Mouse (Mus musculus) neural tube, postnatal 0 days (tissue): ENCODE measurements around the gene Olfr476. TPM values are rescaled to one million over a fixed set of nuclear protein-coding genes. Genes with fewer than 3 reads are reported as not detected.

Experiments used
- polyA plus RNA-seq: library from polyadenylated mRNA; unstranded; fragments of >200 nt; fragmentation: Nextera tagmentation; extraction: Ambion mirVana; gene quantifications from 2 replicates; pipeline ENCODE4 v1.2.1, GENCODE M21; 2015

Olfr476 gene
- not detected in 2 replicates for polyA plus RNA-seq

DNA sequence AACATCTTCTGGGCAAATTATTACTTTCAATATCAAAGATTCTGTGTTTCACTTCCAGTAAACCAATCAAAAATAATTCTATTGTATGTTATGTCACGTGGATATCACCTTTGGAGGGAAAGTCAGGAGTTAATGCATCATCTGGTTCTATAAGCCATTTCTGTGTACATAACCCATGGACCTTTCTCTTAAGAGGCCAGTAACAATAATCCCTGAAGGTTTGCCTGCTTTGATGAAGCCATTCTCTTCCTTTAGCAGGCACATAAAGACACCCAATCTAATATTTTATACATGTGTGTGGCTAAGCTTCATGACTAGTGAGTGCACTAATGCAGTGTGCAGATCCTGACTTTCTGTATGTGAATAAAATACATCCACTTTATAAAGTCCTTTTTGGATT, at the start of gene Olfr476:
Gene Olfr476 (plus strand): TSS at position 301 of the 400 bp plus-strand sequence.

DNA sequence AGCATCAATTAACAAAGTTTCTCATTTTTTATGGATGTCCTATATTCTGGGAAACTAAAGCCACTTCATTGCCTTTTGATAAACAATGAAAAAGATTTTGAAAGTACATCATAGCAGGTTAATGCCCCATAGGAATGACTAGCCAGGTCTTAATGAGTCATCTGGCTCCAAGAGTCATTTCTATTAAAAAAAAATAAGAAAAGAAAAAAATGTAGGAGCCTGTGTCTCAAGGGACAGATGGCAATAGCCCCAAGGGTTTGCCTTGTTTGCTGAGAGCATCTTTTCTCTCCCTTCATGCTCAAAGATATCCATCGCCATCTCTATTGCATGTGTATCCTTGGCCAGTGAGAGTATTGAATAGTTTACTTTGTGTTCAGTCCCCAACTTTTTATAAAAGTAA, 34.5 kb upstream of the Olfr476 start, which contains the start of gene Olfr473:
Gene Olfr473 (plus strand): TSS at position 301 of the 400 bp plus-strand sequence.

DNA sequence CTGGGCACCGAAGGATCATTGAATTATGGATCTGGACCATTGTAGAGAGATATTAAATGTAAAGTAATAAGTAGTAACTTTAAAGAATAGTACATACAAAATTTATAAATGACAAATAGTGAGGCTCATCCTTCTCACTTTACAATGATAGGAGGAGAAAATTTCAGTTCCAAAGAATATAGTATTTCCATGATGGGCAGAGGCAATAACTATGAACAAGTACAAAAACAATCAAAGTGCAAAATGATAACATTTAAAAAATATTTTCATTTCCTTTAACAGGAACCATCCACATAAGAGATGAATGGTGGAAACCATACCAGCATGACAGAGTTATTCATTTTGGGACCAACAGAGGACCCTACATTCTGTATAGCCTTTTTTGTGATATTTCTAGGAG, 10.3 kb upstream of the Olfr476 start, which contains the start of gene Olfr474:
Gene Olfr474 (plus strand): TSS at position 301 of the 400 bp plus-strand sequence.

DNA sequence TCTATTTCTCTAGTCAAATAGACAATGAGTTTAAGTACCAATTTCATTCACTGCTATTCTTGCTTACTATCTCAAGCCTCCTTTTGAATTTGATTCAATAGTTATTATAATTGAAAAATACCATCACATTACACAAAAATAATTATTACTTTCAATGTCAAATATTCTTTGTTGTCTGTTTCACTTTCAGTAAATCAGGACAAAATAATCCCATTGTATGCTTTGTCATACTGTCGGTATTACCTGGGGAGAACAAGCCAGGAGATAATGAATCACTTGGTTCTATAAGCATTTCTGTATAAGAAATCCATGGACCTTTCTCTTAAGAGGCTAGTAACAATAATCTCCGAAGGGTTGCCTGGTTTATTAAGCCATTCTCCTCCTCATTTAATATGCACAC, 21.8 kb downstream of the Olfr476 start, which contains the start of gene Olfr477:
Gene Olfr477 (plus strand): TSS at position 301 of the 400 bp plus-strand sequence.

Other genes with a start within 250 kb of the Olfr476 start
- gene Cyb5r2, start 206.8 kb upstream of the Olfr476 start, polyA plus RNA-seq: 0.22 and 0.46 TPM in 2 replicates
- gene Ovch2, start 163.6 kb upstream of the Olfr476 start, polyA plus RNA-seq: not detected in 2 replicates
- not detected in 2 replicates for gene Olfr467, start 152.5 kb upstream of the Olfr476 start, polyA plus RNA-seq
- gene Olfr469, start 139.3 kb upstream of the Olfr476 start, polyA plus RNA-seq: not detected in 2 replicates
- gene Olfr470, start 117.3 kb upstream of the Olfr476 start, polyA plus RNA-seq: not detected in 2 replicates
- not detected in 2 replicates for gene Olfr472, start 66.9 kb upstream of the Olfr476 start, polyA plus RNA-seq
- gene Olfr473, start 34.4 kb upstream of the Olfr476 start, polyA plus RNA-seq: not detected in 2 replicates
- not detected in 2 replicates for gene Olfr474, start 10.2 kb upstream of the Olfr476 start, polyA plus RNA-seq
- gene Olfr477, start 21.9 kb downstream of the Olfr476 start, polyA plus RNA-seq: not detected in 2 replicates
- not detected in 2 replicates for gene Olfr478, start 69.2 kb downstream of the Olfr476 start, polyA plus RNA-seq
- gene Olfr479, start 85.9 kb downstream of the Olfr476 start, polyA plus RNA-seq: not detected in 2 replicates
- not detected in 2 replicates for gene Olfr480, start 102.5 kb downstream of the Olfr476 start, polyA plus RNA-seq
- not detected in 2 replicates for gene Olfr481, start 115.1 kb downstream of the Olfr476 start, polyA plus RNA-seq
- 0.06 and 0.10 TPM in 2 replicates for gene Olfr482, start 132.8 kb downstream of the Olfr476 start, polyA plus RNA-seq
- gene Olfr483, start 136.0 kb downstream of the Olfr476 start, polyA plus RNA-seq: not detected in 2 replicates
- gene Olfr484, start 162.6 kb downstream of the Olfr476 start, polyA plus RNA-seq: not detected in 2 replicates
- gene Olfr485, start 195.1 kb downstream of the Olfr476 start, polyA plus RNA-seq: not detected in 2 replicates
- gene Olfr486, start 207.9 kb downstream of the Olfr476 start, polyA plus RNA-seq: not detected in 2 replicates
- gene Olfr487, start 249.8 kb downstream of the Olfr476 start, polyA plus RNA-seq: not detected in 2 replicates